Mouse (Mus musculus): Measurements from ENCODE around the gene Serpinb9d.
"Not testable (repeated sequence)": the region's sequence is repeated elsewhere in the genome, so short reads cannot be mapped to it uniquely, and the experiment has no call there.

- TF ChIP-seq POLR2A (IDR thresholded peaks at IDR 0.05; ENCODE audit: low read depth, low read length); CTCF (IDR thresholded peaks at IDR 0.05; ENCODE audit: borderline replicate concordance, insufficient read depth, low read length): not testable (repeated sequence)
Measured at GRCm38 (mm10) chr13:33249312-33249711, 56.6 kb downstream of the Serpinb9d start, which contains the start of gene Serpinb9e.
